Mouse (Mus musculus) liver, embryonic 14.5 days (tissue): ENCODE measurements around the gene Rab8b. TPM values are rescaled to one million over a fixed set of nuclear protein-coding genes. Genes with fewer than 3 reads are reported as not detected.

Experiments used
- ATAC-seq: fragments of 200-750 bp; cut with Nextera tagmentation; 2 replicates; pipeline ENCODE4 v1.8.0; 2017; ENCODE audit warnings: moderate number of reproducible peaks, mild to moderate bottlenecking, moderate library complexity; ENCODE audit not compliant: insufficient read depth
- DNase-seq, 3 experiments: peaks; one replicate each; pipeline ENCODE4 v3.0.0-alpha.2; 2012 to 2013; ENCODE audit warnings: low read depth in 3 of 3, low spot score in 3 of 3
- H3K27ac ChIP-seq: fragments of 300-500 bp; sonication (generic); 2 replicates; pipeline ENCODE4 v1.5.1; 2014; ENCODE audit warnings: moderate library complexity, mild to moderate bottlenecking, control low read depth, inconsistent platforms
- H3K27me3 ChIP-seq: fragments of 300-500 bp; sonication (generic); 2 replicates; pipeline ENCODE4 v1.6.1; 2014; ENCODE audit warnings: mild to moderate bottlenecking, low read length, moderate library complexity; ENCODE audit not compliant: control insufficient read depth, insufficient read depth
- H3K36me3 ChIP-seq: fragments of 300-500 bp; sonication (generic); replicated peaks from 2 replicates; pipeline ENCODE4 v1.6.1; 2014; ENCODE audit warnings: low read depth; ENCODE audit not compliant: control insufficient read depth, insufficient read depth
- H3K4me1 ChIP-seq, 2 experiments: fragments of 200-500 bp in 1 of 2; fragments of 300-500 bp in 1 of 2; sonication (generic) in 1 of 2; replicated peaks; 2 replicates each; pipeline ENCODE4 v1.6.1; 2012 to 2014; ENCODE audit warnings: antibody characterized with exemption in 1 of 2, inconsistent platforms in 1 of 2, low read length in 1 of 2; ENCODE audit not compliant: control insufficient read depth in 2 of 2, insufficient read depth in 2 of 2
- H3K4me2 ChIP-seq: fragments of 300-500 bp; sonication (generic); 2 replicates; pipeline ENCODE4 v1.6.1; 2014; ENCODE audit warnings: low read depth, mild to moderate bottlenecking, control low read depth, moderate library complexity
- H3K4me3 ChIP-seq, 2 experiments: fragments of 200-500 bp in 1 of 2; fragments of 300-500 bp in 1 of 2; sonication (generic) in 1 of 2; 2 replicates each; pipeline ENCODE4 v1.5.1; 2012 to 2014; ENCODE audit warnings: low read depth in 2 of 2, low read length in 2 of 2, mild to moderate bottlenecking in 2 of 2, control low read depth in 1 of 2, inconsistent platforms in 1 of 2, moderate library complexity in 1 of 2; ENCODE audit not compliant: insufficient read depth in 1 of 2
- H3K9ac ChIP-seq: fragments of 300-500 bp; sonication (generic); replicated peaks from 2 replicates; pipeline ENCODE4 v1.6.1; 2014; ENCODE audit warnings: mild to moderate bottlenecking, control low read depth, moderate library complexity
- H3K9me3 ChIP-seq: fragments of 300-500 bp; sonication (generic); 2 replicates; pipeline ENCODE4 v1.6.1; 2016; ENCODE audit warnings: low read length, mixed read lengths; ENCODE audit not compliant: control insufficient read depth
- CTCF ChIP-seq: IDR thresholded peaks from 2 replicates; pipeline ENCODE4 v1.5.1; 2016; ENCODE audit warnings: antibody characterized with exemption, low read depth, control low read depth
- EP300 ChIP-seq: IDR thresholded peaks from 2 replicates; pipeline ENCODE4 v1.6.1; 2016; ENCODE audit warnings: antibody characterized with exemption, low read depth
- WGBS: fragments of 180-500 bp; shearing (Covaris S2); extraction: QIAGEN DNeasy Blood & Tissue Kit; methylation state at CpG from one replicate; pipeline ENCODE4 v1.1.7; 2014; ENCODE audit not compliant: insufficient replicate concordance; 5-methylcytosine and 5-hydroxymethylcytosine counted together
- polyA plus RNA-seq, 2 experiments: library from polyadenylated mRNA; depleted of rRNA in 1 of 2; stranded (reverse) in 1 of 2; unstranded in 1 of 2; fragments of >200 nt; fragmentation: Nextera tagmentation in 1 of 2; extraction: Ambion mirVana in 1 of 2; gene quantifications; 2 replicates each; pipeline versions ENCODE4 v1.2.1 to v1.2.3; 2012 to 2014

Gene Rab8b
- polyA plus RNA-seq (2012; rRNA removed) (15.1 and 20.6 TPM in 2 replicates), polyA plus RNA-seq (2014; fragmentation: Nextera tagmentation; extraction: Ambion mirVana) (17.9 and 18.3 TPM in 2 replicates)

DNA sequence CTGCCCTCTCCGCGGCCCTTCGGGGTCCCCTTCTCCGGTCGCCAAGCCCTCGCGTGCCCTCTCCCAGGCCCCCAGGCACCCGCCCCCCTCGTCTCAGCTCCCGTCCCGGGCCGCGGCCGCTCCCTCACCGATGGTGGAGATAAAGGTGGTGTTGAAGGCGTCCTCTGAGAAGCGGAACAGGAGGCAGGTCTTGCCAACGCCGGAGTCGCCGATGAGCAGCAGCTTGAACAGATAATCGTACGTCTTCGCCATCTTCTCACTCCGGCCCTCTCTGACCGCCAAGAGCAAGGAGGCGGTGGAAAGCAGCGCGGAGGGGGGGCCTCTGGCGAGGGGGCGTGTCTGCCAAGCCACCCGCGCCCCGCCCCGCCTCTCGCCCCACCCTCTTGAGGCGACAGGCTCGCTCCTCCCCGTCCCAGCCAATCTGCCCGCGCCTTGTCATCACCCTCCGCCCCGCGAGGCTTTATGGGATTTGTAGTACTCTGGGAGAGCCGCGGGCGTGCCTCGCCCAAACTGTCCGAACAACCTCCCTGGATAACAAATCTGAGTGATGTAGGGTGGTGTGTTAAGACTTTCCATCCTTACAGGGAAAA, at the start of gene Rab8b:
Gene Rab8b (minus strand): TSS at position 306 of the 590 bp plus-strand sequence.
- peak; percentile 94 to 95 (median 95) for DNase-seq
- peaks cover 5% of the 10 kb centered on the region for H3K36me3 ChIP-seq
- H3K4me1 ChIP-seq = peaks cover 37 to 41% of the 10 kb centered on the region in 2 experiments
- under 1% methylated on average over 45 of the region's 49 CpGs for WGBS
- peak within 1 kb of the TSS; percentile 74 for H3K4me2 ChIP-seq
- no peaks in the 10 kb centered on the region for H3K9me3 ChIP-seq
- TF ChIP-seq CTCF (no peak), EP300 (0 out of 2 replicates have a peak, but pooled peaks have one; percentile 18)
- peak; percentile 92 for ATAC-seq
- H3K27ac ChIP-seq = peak within 1 kb of the TSS; percentile 97
- H3K4me3 ChIP-seq = peak within 1 kb of the TSS; percentile 91 to 96
- H3K27me3 ChIP-seq = no peaks in the 10 kb centered on the region
- H3K9ac ChIP-seq = peak within 1 kb of the TSS; percentile 99

- Histone ChIP-seq H3K9ac (no peak overlapping the region), H3K36me3 (no peaks in the 10 kb centered on the region), H3K4me2 (no peak overlapping the region), H3K4me1 (no peaks in the 10 kb centered on the region), H3K9me3 (no peaks in the 10 kb centered on the region), H3K27ac (no peak overlapping the region), H3K27me3 (no peaks in the 10 kb centered on the region), H3K4me3 (no peak overlapping the region)
- DNase-seq = no peak
- TF ChIP-seq CTCF (no peak), EP300 (no peak)
- no peak for ATAC-seq
- WGBS = 81% methylated on average over 8 of the region's 8 CpGs
These were observed 48.0 kb upstream of the Rab8b start for GRCm38 (mm10) chr9:66967492-66967891.

- Histone ChIP-seq H3K36me3 (no peaks in the 10 kb centered on the region), H3K9ac (no peak overlapping the region), H3K27me3 (no peaks in the 10 kb centered on the region), H3K4me1 (no peaks in the 10 kb centered on the region), H3K4me3 (no peak overlapping the region), H3K9me3 (no peaks in the 10 kb centered on the region), H3K27ac (no peak overlapping the region), H3K4me2 (no peak overlapping the region)
- ATAC-seq (no peak), DNase-seq (no peak)
- WGBS = 65% methylated on average over 3 of the region's 3 CpGs
- TF ChIP-seq EP300 = no peak
- no peak for TF ChIP-seq CTCF
These were observed 42.0 kb upstream of the Rab8b start for GRCm38 (mm10) chr9:66961478-66961877.

DNA sequence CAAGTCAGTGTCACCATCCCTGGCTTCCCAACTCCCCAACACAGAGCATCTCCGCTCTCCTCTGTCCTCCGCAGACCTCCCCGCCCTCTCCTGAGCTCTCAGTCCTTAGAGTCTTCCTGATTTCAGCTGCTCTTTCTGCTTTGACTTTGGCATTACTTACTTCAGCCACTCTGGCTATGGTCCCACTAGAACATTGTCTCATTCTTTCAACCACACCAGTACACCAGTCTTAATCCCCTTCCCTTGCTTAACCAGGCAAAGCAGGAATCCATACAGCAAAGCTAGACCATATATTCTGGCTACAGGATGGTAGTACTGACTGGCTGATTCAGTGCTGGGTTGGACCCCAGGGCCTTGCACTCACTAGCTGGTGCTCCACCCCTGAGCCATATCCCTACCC, 38.0 kb upstream of the Rab8b start:
- Histone ChIP-seq H3K4me3 (no peak overlapping the region), H3K36me3 (no peaks in the 10 kb centered on the region), H3K4me1 (no peaks in the 10 kb centered on the region), H3K4me2 (no peak overlapping the region), H3K27ac (no peak overlapping the region), H3K27me3 (no peaks in the 10 kb centered on the region), H3K9ac (no peak overlapping the region), H3K9me3 (no peaks in the 10 kb centered on the region)
- DNase-seq (no peak), ATAC-seq (no peak)
- 89% methylated on average over 3 of the region's 3 CpGs for WGBS
- TF ChIP-seq CTCF = no peak
- no peak for TF ChIP-seq EP300

- Histone ChIP-seq H3K36me3 (peaks cover 10% of the 10 kb centered on the region), H3K4me1 (no peaks in the 10 kb centered on the region), H3K4me3 (no peak overlapping the region), H3K9ac (no peak overlapping the region), H3K4me2 (no peak overlapping the region), H3K9me3 (no peaks in the 10 kb centered on the region), H3K27ac (no peak overlapping the region), H3K27me3 (no peaks in the 10 kb centered on the region)
- DNase-seq (no peak), ATAC-seq (no peak)
- no peak for TF ChIP-seq EP300
- TF ChIP-seq CTCF = no peak
- WGBS = 62% methylated on average over 2 of the region's 2 CpGs
These were observed 33.4 kb upstream of the Rab8b start for GRCm38 (mm10) chr9:66952886-66953285.
